Mouse (Mus musculus): ENCODE measurements around the gene Dedd2.

GRCm38 (mm10) chr7:25240631-25241030 is 20.2 kb upstream of the Dedd2 start:
- TF ChIP-seq CTCF (IDR thresholded peaks at IDR 0.05; ENCODE audit: insufficient read depth, low read depth, low read length) (no peak), POLR2A (IDR thresholded peaks at IDR 0.05; ENCODE audit: insufficient read depth, low read depth, low read length) (no peak)

Measured in olfactory bulb, adult 2 months (tissue).